Mouse (Mus musculus) CH12.LX (cell line): ENCODE results near the gene Cap1.

Experiments used
- CTCF ChIP-seq, 2 experiments: IDR thresholded peaks in 1 of 2; conservative IDR thresholded peaks in 1 of 2; 2 replicates each; pipeline ENCODE4 v1.5.1; 2011 to 2012; ENCODE audit warnings: low read depth in 2 of 2, low read length in 2 of 2, improper control_type of control experiment in 1 of 2, inconsistent platforms in 1 of 2, mild to moderate bottlenecking in 1 of 2, moderate library complexity in 1 of 2
- EP300 ChIP-seq: IDR thresholded peaks from 2 replicates; pipeline ENCODE4 v1.6.1; 2011; ENCODE audit warnings: low read length, improper control_type of control experiment
- KAT2A ChIP-seq: IDR thresholded peaks from 2 replicates; pipeline ENCODE4 v1.6.1; 2012; ENCODE audit warnings: low read length, improper control_type of control experiment, inconsistent platforms; ENCODE audit not compliant: insufficient replicate concordance
- MAFK ChIP-seq: IDR thresholded peaks from 2 replicates; pipeline ENCODE4 v1.6.1; 2011; ENCODE audit warnings: low read length, improper control_type of control experiment; ENCODE audit not compliant: insufficient replicate concordance
- MAX ChIP-seq: IDR thresholded peaks from 2 replicates; pipeline ENCODE4 v1.6.1; 2011; ENCODE audit warnings: low read length, improper control_type of control experiment
- MAZ ChIP-seq: IDR thresholded peaks from 2 replicates; pipeline ENCODE4 v1.6.1; 2012; ENCODE audit warnings: low read depth, mild to moderate bottlenecking, inconsistent platforms, low read length, improper control_type of control experiment, moderate library complexity
- MEF2A ChIP-seq: IDR thresholded peaks from 2 replicates; pipeline ENCODE4 v1.6.1; 2014; ENCODE audit warnings: low read depth, mild to moderate bottlenecking, inconsistent platforms, low read length, improper control_type of control experiment, borderline replicate concordance
- MXI1 ChIP-seq: IDR thresholded peaks from 2 replicates; pipeline ENCODE4 v1.6.1; 2011; ENCODE audit warnings: mild to moderate bottlenecking, low read depth, low read length, improper control_type of control experiment
- MYC ChIP-seq: IDR thresholded peaks from 2 replicates; pipeline ENCODE4 v1.6.1; 2011; ENCODE audit warnings: low read depth, mild to moderate bottlenecking, improper control_type of control experiment, low read length
- POLR2A ChIP-seq: IDR thresholded peaks from 2 replicates; pipeline ENCODE4 v1.6.1; 2011; ENCODE audit warnings: low read depth, mild to moderate bottlenecking, improper control_type of control experiment, low read length
- SMC3 ChIP-seq: IDR thresholded peaks from 2 replicates; pipeline ENCODE4 v1.6.1; 2011; ENCODE audit warnings: low read depth, low read length, improper control_type of control experiment
- USF1 ChIP-seq: IDR thresholded peaks from 2 replicates; pipeline ENCODE4 v1.6.1; 2014; ENCODE audit warnings: low read depth, mild to moderate bottlenecking, inconsistent platforms, low read length, improper control_type of control experiment

- TF ChIP-seq POLR2A (no peak), MAX (no peak), SMC3 (no peak), MAFK (no peak), CTCF (conservative IDR thresholded peaks at IDR 0.05 in 1 of 2, IDR thresholded peaks at IDR 0.05 in 1 of 2; ENCODE audit: low read depth in 2 of 2, low read length in 2 of 2) (no peak), EP300 (no peak), KAT2A (no peak), MEF2A (no peak), MAZ (no peak), USF1 (no peak), MXI1 (no peak; the same call in 1 of the 2 replicates), MYC (no peak)
Measured at GRCm38 (mm10) chr4:122884051-122884450, 1.8 kb downstream of the Cap1 start.
